Mouse (Mus musculus) T-cell, adult 2 months (primary cell): ENCODE measurements at regions not wholly inside any gene's neighbourhood (a gene's known extent, or its start where the extent isn't known, plus 50 kb on each side); places are given as distances from the start of the nearest gene placed in this dataset.

Source experiments
- DNase-seq: peaks from one replicate; pipeline ENCODE4 v3.0.0; 2022; ENCODE audit warnings: low spot score

GRCm38 (mm10) chr19:15647313-15647712, 299.8 kb downstream of the Psat1 start:
- no peak for DNase-seq

- DNase-seq, result no peak
Observed at GRCm38 (mm10) chr19:15644786-15645185, 302.4 kb downstream of the Psat1 start.

- no peak for DNase-seq
Observed at GRCm38 (mm10) chr19:15617233-15617915, 329.8 kb downstream of the Psat1 start.

GRCm38 (mm10) chr19:15614648-15615561, 332.2 kb downstream of the Psat1 start:
- DNase-seq, result no peak

GRCm38 (mm10) chr19:15611137-15611758, 335.9 kb downstream of the Psat1 start:
- DNase-seq, result no peak

- no peak for DNase-seq
Observed at GRCm38 (mm10) chr19:15606440-15606839, 340.7 kb downstream of the Psat1 start.

GRCm38 (mm10) chr19:15592821-15593220, 354.3 kb downstream of the Psat1 start:
- no peak for DNase-seq

- DNase-seq, result no peak
Observed at GRCm38 (mm10) chr19:15583782-15584693, 363.1 kb downstream of the Psat1 start.

GRCm38 (mm10) chr19:15583106-15583781, 363.9 kb downstream of the Psat1 start:
- DNase-seq, result no peak

GRCm38 (mm10) chr19:15571204-15571603, 375.9 kb downstream of the Psat1 start:
- DNase-seq, result no peak

GRCm38 (mm10) chr19:15561511-15561910, 385.6 kb downstream of the Psat1 start:
- DNase-seq, result no peak

GRCm38 (mm10) chr19:15553953-15554352, 393.2 kb downstream of the Psat1 start:
- no peak for DNase-seq

- DNase-seq, result no peak
Observed at GRCm38 (mm10) chr19:15517853-15518252, 429.3 kb downstream of the Psat1 start.

- no peak for DNase-seq
Observed at GRCm38 (mm10) chr19:15516566-15517305, 430.4 kb downstream of the Psat1 start.

GRCm38 (mm10) chr19:15513197-15513596, 433.9 kb downstream of the Psat1 start:
- no peak for DNase-seq

GRCm38 (mm10) chr19:15510395-15510794, 436.7 kb downstream of the Psat1 start:
- DNase-seq, result no peak

- DNase-seq, result no peak
Observed at GRCm38 (mm10) chr19:15502985-15503354, 444.2 kb downstream of the Psat1 start.

- DNase-seq, result no peak
Observed at GRCm38 (mm10) chr19:15502315-15502984, 444.7 kb downstream of the Psat1 start.

GRCm38 (mm10) chr19:15495532-15495931, 451.6 kb downstream of the Psat1 start:
- DNase-seq, result no peak

GRCm38 (mm10) chr19:15487576-15487975, 459.6 kb downstream of the Psat1 start:
- DNase-seq, result no peak
